Mouse (Mus musculus) neutrophil, adult 65 days (primary cell): ENCODE data around the gene Nepro. TPM values are rescaled to one million over a fixed set of nuclear protein-coding genes. Genes with fewer than 3 reads are reported as not detected.

ENCODE experiments used
- total RNA-seq: library from RNA; stranded (reverse); gene quantifications from 2 replicates; pipeline ENCODE4 v1.2.4, GENCODE M21; 2023

Nepro gene
- total RNA-seq, result 8.1 and 13.5 TPM in 2 replicates

GRCm38 (mm10) chr16:44724083-44724787, at the start of gene Nepro:
Nepro (plus strand) TSS chr16:44724301.

GRCm38 (mm10) chr16:44745866-44746562, 21.9 kb downstream of the Nepro start, which contains the start of gene Gtpbp8:
Gtpbp8 (minus strand) TSS chr16:44746363.

DNA sequence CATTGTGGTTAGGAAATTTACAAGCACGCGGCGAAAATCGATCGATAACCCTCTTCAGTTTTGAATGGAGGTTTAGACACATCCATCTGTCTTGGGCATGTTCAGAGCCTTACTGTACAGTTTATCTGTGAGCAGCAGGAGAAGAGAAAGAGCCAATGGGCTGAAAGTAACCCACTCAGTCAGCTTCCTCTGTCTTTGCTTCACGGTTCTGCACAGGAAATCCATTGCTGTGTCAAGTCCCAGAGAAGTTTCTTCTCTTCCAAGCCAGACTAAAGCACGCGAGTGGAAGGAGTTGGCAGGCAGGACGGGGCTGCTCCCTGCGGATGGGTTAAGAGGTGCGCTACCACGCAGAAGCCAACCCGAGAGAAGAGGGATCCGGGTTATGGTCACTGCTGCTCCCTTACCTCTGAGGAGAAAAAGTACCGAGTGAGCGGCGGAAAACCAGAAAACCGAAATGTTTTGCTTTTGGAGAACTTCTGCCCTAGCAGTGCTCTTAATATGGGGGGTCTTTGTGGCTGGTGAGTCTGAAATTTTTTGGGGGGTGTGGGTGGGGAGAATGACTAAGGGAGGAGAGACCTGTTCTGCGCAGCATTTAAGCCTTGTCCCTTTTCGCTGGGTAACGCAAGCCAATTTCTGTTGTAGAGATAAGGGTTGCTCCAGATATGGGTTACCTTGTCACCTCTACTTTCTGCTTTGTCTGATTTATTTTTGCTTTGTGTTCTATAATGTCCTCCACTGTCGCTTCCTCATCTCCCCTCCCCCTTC, 41.6 kb downstream of the Nepro start, which contains the start of gene Cd200r1:
Gene Cd200r1, plus strand, starts transcription at position 182 of the 765 bp plus-strand sequence.

Other genes starting within 250 kb of the Nepro start
- 0.13 and 0.25 TPM in 2 replicates for gene Boc, start 165.4 kb upstream of the Nepro start, total RNA-seq
- gene Gtpbp8, start 22.1 kb downstream of the Nepro start, total RNA-seq, result 6.7 and 9.9 TPM in 2 replicates
- 10.3 and 12.7 TPM in 2 replicates for gene Cd200r1, start 41.4 kb downstream of the Nepro start, total RNA-seq
- gene Cd200r4, start 87.4 kb downstream of the Nepro start, total RNA-seq, result 1.0 and 1.1 TPM in 2 replicates
- 0.25 TPM in 1 of 2 replicates, not detected in the other for gene Cd200r2, start 142.8 kb downstream of the Nepro start, total RNA-seq
- 1.8 and 2.2 TPM in 2 replicates for gene Cd200r3, start 219.4 kb downstream of the Nepro start, total RNA-seq